Mouse (Mus musculus): ENCODE data around the gene Zfp276. TPM values are rescaled to one million over a fixed set of nuclear protein-coding genes. Genes with fewer than 3 reads are reported as not detected.
"Not testable (repeated sequence)": the region's sequence is repeated elsewhere in the genome, so short reads cannot be mapped to it uniquely, and the experiment has no call there.

Gene Zfp276
- 10 to 100 TPM; 20.6 to 23.0 TPM for total RNA-seq (2021)

GRCm38 (mm10) chr8:123254099-123254885 is at the start of gene Zfp276, which contains the start of gene Vps9d1:
Gene Zfp276 (plus strand): TSS chr8:123254195.
Gene Vps9d1 (minus strand): TSS chr8:123254348.
- intact Hi-C loops (cut with DNase I): loop anchor here (5.0 kb wide), 1 partner anchor 118 kb away; the partner anchor contains the start of gene Tcf25
- DNase-seq (ENCODE audit: low spot score in 2 of 2): peak; percentile 79 to 85

GRCm38 (mm10) chr8:123211876-123212275 is 42.1 kb upstream of the Zfp276 start:
- intact Hi-C loops (cut with DNase I): no loop called here
- DNase-seq (ENCODE audit: low spot score in 2 of 2): no peak

GRCm38 (mm10) chr8:123212321-123213117 is 41.5 kb upstream of the Zfp276 start, which contains the start of the genes Chmp1a and Spata33:
Gene Chmp1a (minus strand): TSS chr8:123212763.
Gene Spata33 (plus strand): TSS chr8:123212832.
- intact Hi-C loops (cut with DNase I): loop anchor here (1.0 kb wide), 1 partner anchor 12 kb away; the partner anchor contains the start of gene Cdk10
- peak; percentile 91 to 92 for DNase-seq (ENCODE audit: low spot score in 2 of 2)

GRCm38 (mm10) chr8:123213118-123213772 is 40.8 kb upstream of the Zfp276 start:
- intact Hi-C loops (cut with DNase I): loop anchor here (1.0 kb wide), 1 partner anchor 11 kb away; the partner anchor contains the start of gene Cdk10
- DNase-seq (ENCODE audit: low spot score in 2 of 2): peak in 1 of 2 experiments; percentile 31

- intact Hi-C loops (cut with DNase I): no loop called here
- no peak for DNase-seq (ENCODE audit: low spot score in 2 of 2)
Observed at GRCm38 (mm10) chr8:123215430-123215829, 38.6 kb upstream of the Zfp276 start.

GRCm38 (mm10) chr8:123220917-123221316 is 33.1 kb upstream of the Zfp276 start:
- intact Hi-C loops (cut with DNase I): no loop called here
- DNase-seq (ENCODE audit: low spot score in 2 of 2): no peak

GRCm38 (mm10) chr8:123224278-123225266 is 29.4 kb upstream of the Zfp276 start, which contains the start of gene Cdk10:
Gene Cdk10 (plus strand): TSS chr8:123224842.
- intact Hi-C loops (cut with DNase I): loop anchor here (1.0 kb wide), 1 partner anchor 11 kb away; no protein-coding TSS in a partner anchor
- DNase-seq (ENCODE audit: low spot score in 2 of 2): peak; percentile 93 to 97

GRCm38 (mm10) chr8:123228416-123228815 is 25.6 kb upstream of the Zfp276 start:
- peak; percentile 39 to 67 for DNase-seq (ENCODE audit: low spot score in 2 of 2)
- intact Hi-C loops (cut with DNase I): no loop called here

- DNase-seq (ENCODE audit: low spot score in 2 of 2); intact Hi-C loops (cut with DNase I): not testable (repeated sequence)
Observed at GRCm38 (mm10) chr8:123230326-123230725, 23.7 kb upstream of the Zfp276 start.

GRCm38 (mm10) chr8:123231742-123232141 is 22.3 kb upstream of the Zfp276 start:
- peak in 1 of 2 experiments; percentile 48 for DNase-seq (ENCODE audit: low spot score in 2 of 2)
- intact Hi-C loops (cut with DNase I): no loop called here

GRCm38 (mm10) chr8:123232553-123232952 is 21.4 kb upstream of the Zfp276 start:
- DNase-seq (ENCODE audit: low spot score in 2 of 2): peak; percentile 38 to 67

GRCm38 (mm10) chr8:123233300-123233699 is 20.7 kb upstream of the Zfp276 start:
- intact Hi-C loops (cut with DNase I): no loop called here
- peak; percentile 35 to 39 for DNase-seq (ENCODE audit: low spot score in 2 of 2)

More at GRCm38 (mm10) chr8:123232553-123232952, 21.4 kb upstream of the Zfp276 start:
- intact Hi-C loops (cut with DNase I): no loop called here

- intact Hi-C loops (cut with DNase I): no loop called here
- peak in 1 of 2 experiments; percentile 36 for DNase-seq (ENCODE audit: low spot score in 2 of 2)
Observed at GRCm38 (mm10) chr8:123233760-123234159, 20.2 kb upstream of the Zfp276 start.

- DNase-seq (ENCODE audit: low spot score in 2 of 2): peak; percentile 83 to 96
- intact Hi-C loops (cut with DNase I): no loop called here
Observed at GRCm38 (mm10) chr8:123234918-123235519, 19.0 kb upstream of the Zfp276 start.

GRCm38 (mm10) chr8:123235520-123236497 is 18.2 kb upstream of the Zfp276 start, which contains the start of gene Spata2l:
Gene Spata2l (minus strand): TSS chr8:123236233.
- peak; percentile 87 to 92 for DNase-seq (ENCODE audit: low spot score in 2 of 2)
- intact Hi-C loops (cut with DNase I): no loop called here

GRCm38 (mm10) chr8:123239398-123239797 is 14.6 kb upstream of the Zfp276 start:
- intact Hi-C loops (cut with DNase I): no loop called here
- no peak for DNase-seq (ENCODE audit: low spot score in 2 of 2)
